Mouse (Mus musculus): Measurements from ENCODE around the gene Zscan21.

Gene Zscan21

GRCm38 (mm10) chr5:138117199-138118015 is 704 bp downstream of the Zscan21 start:
- DNase-seq (ENCODE audit: extremely low read depth, low read depth, low spot score) = no peak

GRCm38 (mm10) chr5:138118041-138118440 is 1.3 kb downstream of the Zscan21 start:
- DNase-seq (ENCODE audit: extremely low read depth, low read depth, low spot score) = no peak

- peak; percentile 26 for DNase-seq (ENCODE audit: extremely low read depth, low read depth, low spot score)
These were observed 15.8 kb downstream of the Zscan21 start for GRCm38 (mm10) chr5:138132425-138133064.

GRCm38 (mm10) chr5:138137257-138137656 is 20.6 kb downstream of the Zscan21 start:
- no peak for DNase-seq (ENCODE audit: extremely low read depth, low read depth, low spot score)

- DNase-seq (ENCODE audit: extremely low read depth, low read depth, low spot score) = no peak
These were observed 21.3 kb downstream of the Zscan21 start for GRCm38 (mm10) chr5:138137935-138138549.

GRCm38 (mm10) chr5:138138585-138138984 is 21.9 kb downstream of the Zscan21 start:
- DNase-seq (ENCODE audit: extremely low read depth, low read depth, low spot score) = no peak

- no peak for DNase-seq (ENCODE audit: extremely low read depth, low read depth, low spot score)
These were observed 37.7 kb downstream of the Zscan21 start for GRCm38 (mm10) chr5:138154390-138154789.

GRCm38 (mm10) chr5:138155443-138155976 is 38.8 kb downstream of the Zscan21 start, which contains the start of gene Zfp113:
Gene Zfp113 (minus strand): TSS chr5:138155744.
- peak; percentile 76 for DNase-seq (ENCODE audit: extremely low read depth, low read depth, low spot score)

- no peak for DNase-seq (ENCODE audit: extremely low read depth, low read depth, low spot score)
These were observed 43.6 kb downstream of the Zscan21 start for GRCm38 (mm10) chr5:138160224-138160762.

GRCm38 (mm10) chr5:138160842-138161665 is 44.4 kb downstream of the Zscan21 start, which contains the start of gene Cops6:
Gene Cops6 (plus strand): TSS chr5:138161071.
- peak; percentile 26 for DNase-seq (ENCODE audit: extremely low read depth, low read depth, low spot score)

- DNase-seq (ENCODE audit: extremely low read depth, low read depth, low spot score) = no peak
These were observed 46.3 kb downstream of the Zscan21 start for GRCm38 (mm10) chr5:138163046-138163445.

- no peak for DNase-seq (ENCODE audit: extremely low read depth, low read depth, low spot score)
These were observed 46.9 kb downstream of the Zscan21 start for GRCm38 (mm10) chr5:138163610-138164009.

- DNase-seq (ENCODE audit: extremely low read depth, low read depth, low spot score) = no peak
These were observed 48.9 kb downstream of the Zscan21 start for GRCm38 (mm10) chr5:138165594-138165993.

GRCm38 (mm10) chr5:138170936-138171561 is 54.3 kb downstream of the Zscan21 start:
- peak; percentile 46 for DNase-seq (ENCODE audit: extremely low read depth, low read depth, low spot score)

GRCm38 (mm10) chr5:138171695-138172491 is 55.2 kb downstream of the Zscan21 start, which contains the start of the genes Ap4m1 and Mcm7:
Gene Ap4m1 (plus strand): TSS chr5:138172002.
Gene Mcm7 (minus strand): TSS chr5:138172422.
- peak; percentile 91 for DNase-seq (ENCODE audit: extremely low read depth, low read depth, low spot score)

GRCm38 (mm10) chr5:138173217-138173616 is 56.5 kb downstream of the Zscan21 start:
- no peak for DNase-seq (ENCODE audit: extremely low read depth, low read depth, low spot score)
